Mouse (Mus musculus): ENCODE measurements around the gene Ush1g. TPM values are rescaled to one million over a fixed set of nuclear protein-coding genes. Genes with fewer than 3 reads are reported as not detected.

Ush1g gene
- polyA plus RNA-seq, 1 experiment from 2014 or later = 0.14 TPM

GRCm38 (mm10) chr11:115282723-115283485 lies 38.9 kb downstream of the Ush1g start:
- Histone ChIP-seq H3K27ac (ENCODE audit: low read depth) (no peak overlapping the region), H3K4me3 (ENCODE audit: low read depth, low read length) (no peak overlapping the region), H3K9me3 (ENCODE audit: control insufficient read depth, low read length) (no peaks in the 10 kb centered on the region), H3K4me1 (replicated peaks; ENCODE audit: control insufficient read depth, insufficient read depth, low read length) (0 out of 2 replicates have a peak, but pooled peaks cover 2% of the 10 kb centered on the region), H3K4me2 (ENCODE audit: low read length) (no peak overlapping the region), H3K27me3 (replicated peaks; ENCODE audit: control insufficient read depth, insufficient read depth, low read length) (no peaks in the 10 kb centered on the region), H3K36me3 (ENCODE audit: control insufficient read depth, insufficient read depth, low read length) (no peaks in the 10 kb centered on the region), H3K9ac (ENCODE audit: low read length) (no peak overlapping the region)
- 76% methylated on average over 8 of the region's 8 CpGs for WGBS
- ATAC-seq (replicated peaks; ENCODE audit: low FRiP score, low TSS enrichment, low read depth) (no peak), DNase-seq (ENCODE audit: low spot score) (no peak)

GRCm38 (mm10) chr11:115282295-115282694 lies 39.5 kb downstream of the Ush1g start:
- Histone ChIP-seq H3K27me3 (replicated peaks; ENCODE audit: control insufficient read depth, insufficient read depth, low read length) (no peaks in the 10 kb centered on the region), H3K36me3 (ENCODE audit: control insufficient read depth, insufficient read depth, low read length) (no peaks in the 10 kb centered on the region), H3K4me3 (ENCODE audit: low read depth, low read length) (no peak overlapping the region), H3K4me1 (replicated peaks; ENCODE audit: control insufficient read depth, insufficient read depth, low read length) (peaks cover 6% of the 10 kb centered on the region; the same call in 1 of the 2 replicates), H3K27ac (ENCODE audit: low read depth) (no peak overlapping the region), H3K9ac (ENCODE audit: low read length) (no peak overlapping the region), H3K4me2 (ENCODE audit: low read length) (no peak overlapping the region), H3K9me3 (ENCODE audit: control insufficient read depth, low read length) (no peaks in the 10 kb centered on the region)
- 70% methylated on average over 8 of the region's 8 CpGs for WGBS
- no peak for ATAC-seq (replicated peaks; ENCODE audit: low FRiP score, low TSS enrichment, low read depth)
- no peak for DNase-seq (ENCODE audit: low spot score)

DNA sequence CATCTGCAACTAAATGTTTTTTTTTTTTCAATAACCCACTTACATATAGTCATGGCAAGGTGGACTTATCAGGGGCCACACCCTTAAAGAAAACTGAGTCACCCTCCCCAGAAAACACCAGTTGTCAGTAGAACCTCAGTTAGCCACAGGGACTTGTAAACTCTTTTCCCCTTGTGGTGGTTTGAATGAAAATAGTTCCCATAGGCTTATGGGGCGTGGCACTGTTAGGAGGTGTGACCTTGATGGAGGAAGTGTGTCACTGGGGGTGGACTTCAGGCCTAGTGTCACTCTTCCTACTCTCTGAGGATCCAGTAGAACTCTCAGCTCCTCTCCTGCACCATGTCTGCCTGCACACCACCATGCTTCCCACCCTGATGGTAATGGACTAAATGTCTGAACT lies 42.1 kb downstream of the Ush1g start:
- Histone ChIP-seq H3K27me3 (replicated peaks; ENCODE audit: control insufficient read depth, insufficient read depth, low read length) (no peaks in the 10 kb centered on the region), H3K9me3 (ENCODE audit: control insufficient read depth, low read length) (no peaks in the 10 kb centered on the region), H3K27ac (ENCODE audit: low read depth) (no peak overlapping the region), H3K36me3 (ENCODE audit: control insufficient read depth, insufficient read depth, low read length) (no peaks in the 10 kb centered on the region), H3K4me1 (replicated peaks; ENCODE audit: control insufficient read depth, insufficient read depth, low read length) (peaks cover 13% of the 10 kb centered on the region; the same call in 1 of the 2 replicates), H3K4me3 (ENCODE audit: low read depth, low read length) (no peak overlapping the region), H3K4me2 (ENCODE audit: low read length) (no peak overlapping the region), H3K9ac (ENCODE audit: low read length) (no peak overlapping the region)
- 68% methylated on average over 1 of the region's 1 CpGs for WGBS
- DNase-seq (ENCODE audit: low spot score) = no peak
- ATAC-seq (replicated peaks; ENCODE audit: low FRiP score, low TSS enrichment, low read depth) = no peak

DNA sequence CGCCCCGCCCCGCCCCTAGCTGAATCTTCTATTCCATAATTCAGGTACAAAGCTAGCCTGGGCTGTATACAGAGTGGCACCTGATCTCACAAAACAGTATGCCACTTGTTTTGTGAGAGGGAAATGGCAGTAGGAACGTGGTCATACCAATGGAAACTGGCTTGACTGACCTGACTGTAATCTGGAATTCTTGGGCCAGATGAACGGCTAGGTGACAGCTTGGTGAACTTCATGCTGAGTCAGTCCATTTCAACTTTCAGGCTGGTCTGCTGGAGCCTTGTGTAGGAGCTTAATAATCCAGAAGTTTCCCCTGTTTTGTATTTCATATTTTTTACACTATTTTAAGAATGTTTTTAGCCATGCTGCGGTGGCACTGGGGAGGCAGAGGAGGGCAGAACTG lies 43.7 kb downstream of the Ush1g start:
- Histone ChIP-seq H3K9me3 (ENCODE audit: control insufficient read depth, low read length) (no peaks in the 10 kb centered on the region), H3K4me3 (ENCODE audit: low read depth, low read length) (no peak overlapping the region), H3K4me2 (ENCODE audit: low read length) (peak overlapping the region; percentile 68), H3K9ac (ENCODE audit: low read length) (no peak overlapping the region), H3K36me3 (ENCODE audit: control insufficient read depth, insufficient read depth, low read length) (no peaks in the 10 kb centered on the region), H3K27ac (ENCODE audit: low read depth) (no peak overlapping the region), H3K4me1 (replicated peaks; ENCODE audit: control insufficient read depth, insufficient read depth, low read length) (peaks cover 13% of the 10 kb centered on the region; the same call in 1 of the 2 replicates), H3K27me3 (replicated peaks; ENCODE audit: control insufficient read depth, insufficient read depth, low read length) (no peaks in the 10 kb centered on the region)
- ATAC-seq (replicated peaks; ENCODE audit: low FRiP score, low TSS enrichment, low read depth) (no peak), DNase-seq (ENCODE audit: low spot score) (no peak)
- 66% methylated on average over 6 of the region's 6 CpGs for WGBS

DNA sequence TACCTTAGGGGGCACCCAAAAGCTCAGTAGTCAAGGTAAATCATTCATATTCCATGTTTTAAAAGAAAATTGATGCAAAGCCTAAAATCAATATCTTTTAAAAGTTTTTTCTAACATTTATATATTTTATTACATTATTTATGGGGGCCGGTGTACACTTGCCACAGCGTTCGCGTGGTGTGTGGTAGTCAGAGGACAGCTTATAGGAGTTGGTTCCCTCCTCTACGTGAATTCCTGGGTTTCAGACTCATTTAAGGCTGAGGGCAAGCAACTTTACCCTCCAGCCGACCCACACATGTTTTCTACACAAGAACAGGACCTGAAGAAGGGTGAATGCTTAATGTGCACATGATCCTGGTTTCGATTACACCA lies 44.3 kb downstream of the Ush1g start:
- Histone ChIP-seq H3K27me3 (replicated peaks; ENCODE audit: control insufficient read depth, insufficient read depth, low read length) (no peaks in the 10 kb centered on the region), H3K4me1 (replicated peaks; ENCODE audit: control insufficient read depth, insufficient read depth, low read length) (peaks cover 13% of the 10 kb centered on the region; the same call in 1 of the 2 replicates), H3K27ac (ENCODE audit: low read depth) (peak overlapping the region; percentile 71; the same call in 1 of the 2 replicates), H3K36me3 (ENCODE audit: control insufficient read depth, insufficient read depth, low read length) (no peaks in the 10 kb centered on the region), H3K9me3 (ENCODE audit: control insufficient read depth, low read length) (no peaks in the 10 kb centered on the region), H3K4me2 (ENCODE audit: low read length) (peak overlapping the region; percentile 68), H3K4me3 (ENCODE audit: low read depth, low read length) (peak overlapping the region; percentile 70), H3K9ac (ENCODE audit: low read length) (peak overlapping the region; percentile 55)
- ATAC-seq (replicated peaks; ENCODE audit: low FRiP score, low TSS enrichment, low read depth) (no peak), DNase-seq (ENCODE audit: low spot score) (no peak)
- 19% methylated on average over 7 of the region's 7 CpGs for WGBS

GRCm38 (mm10) chr11:115276780-115277603 lies 44.8 kb downstream of the Ush1g start, which contains the start of gene Fdxr:
Gene Fdxr (minus strand): TSS chr11:115277050.
- H3K27ac ChIP-seq (ENCODE audit: low read depth) = peak within 1 kb of the TSS; percentile 71
- H3K9me3 ChIP-seq (ENCODE audit: control insufficient read depth, low read length) = no peaks in the 10 kb centered on the region
- peak within 1 kb of the TSS; percentile 75 for H3K4me2 ChIP-seq (ENCODE audit: low read length)
- no peaks in the 10 kb centered on the region for H3K36me3 ChIP-seq (ENCODE audit: control insufficient read depth, insufficient read depth, low read length)
- no peaks in the 10 kb centered on the region for H3K27me3 ChIP-seq (replicated peaks; ENCODE audit: control insufficient read depth, insufficient read depth, low read length)
- ATAC-seq (replicated peaks; ENCODE audit: low FRiP score, low TSS enrichment, low read depth) (peak; percentile 96), DNase-seq (ENCODE audit: low spot score) (peak; percentile 98)
- H3K9ac ChIP-seq (ENCODE audit: low read length) = peak within 1 kb of the TSS; percentile 55
- WGBS = under 1% methylated on average over 42 of the region's 42 CpGs
- peak within 1 kb of the TSS; percentile 70 for H3K4me3 ChIP-seq (ENCODE audit: low read depth, low read length)
- peaks cover 13% of the 10 kb centered on the region; the same call in 1 of the 2 replicates for H3K4me1 ChIP-seq (replicated peaks; ENCODE audit: control insufficient read depth, insufficient read depth, low read length)

- Histone ChIP-seq H3K27me3 (replicated peaks; ENCODE audit: control insufficient read depth, insufficient read depth, low read length) (no peaks in the 10 kb centered on the region), H3K4me2 (ENCODE audit: low read length) (peak overlapping the region; percentile 75), H3K9ac (ENCODE audit: low read length) (peak overlapping the region; percentile 46), H3K4me3 (ENCODE audit: low read depth, low read length) (peak overlapping the region; percentile 70), H3K36me3 (ENCODE audit: control insufficient read depth, insufficient read depth, low read length) (no peaks in the 10 kb centered on the region), H3K27ac (ENCODE audit: low read depth) (no peak overlapping the region), H3K4me1 (replicated peaks; ENCODE audit: control insufficient read depth, insufficient read depth, low read length) (peaks cover 13% of the 10 kb centered on the region; the same call in 1 of the 2 replicates), H3K9me3 (ENCODE audit: control insufficient read depth, low read length) (no peaks in the 10 kb centered on the region)
- DNase-seq (ENCODE audit: low spot score) (no peak), ATAC-seq (replicated peaks; ENCODE audit: low FRiP score, low TSS enrichment, low read depth) (no peak)
- 71% methylated on average over 3 of the region's 3 CpGs for WGBS
Observed at GRCm38 (mm10) chr11:115275954-115276353, 45.9 kb downstream of the Ush1g start.

DNA sequence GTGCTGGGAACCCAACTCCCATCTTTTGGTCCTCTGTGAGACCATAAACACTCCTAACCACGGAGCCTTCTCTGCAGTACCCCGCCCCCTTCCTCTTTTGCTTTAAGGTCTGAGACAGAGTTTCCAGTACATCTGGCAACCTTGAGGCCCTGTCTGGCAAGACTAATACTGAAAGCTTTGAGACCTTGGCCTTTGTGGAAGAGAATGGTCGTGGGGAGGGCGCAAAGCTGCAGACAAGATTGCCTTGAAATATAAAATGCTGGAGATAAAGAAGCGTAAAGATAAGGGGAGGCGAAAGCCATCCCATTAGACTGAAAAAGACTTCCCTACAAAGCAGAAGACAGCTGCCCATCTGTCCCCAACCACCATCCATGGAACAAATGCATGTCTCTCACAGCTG lies 46.3 kb downstream of the Ush1g start:
- whole genome bisulfite sequencing = 66% methylated on average over 6 of the region's 6 CpGs
- no peak for ATAC-seq (replicated peaks; ENCODE audit: low FRiP score, low TSS enrichment, low read depth)

More for the DNA sequence above, 46.3 kb downstream of the Ush1g start:
- DNase-seq (ENCODE audit: low spot score) = no peak
- Histone ChIP-seq H3K9me3 (ENCODE audit: control insufficient read depth, low read length) (no peaks in the 10 kb centered on the region), H3K27ac (ENCODE audit: low read depth) (no peak overlapping the region), H3K4me3 (ENCODE audit: low read depth, low read length) (no peak overlapping the region), H3K9ac (ENCODE audit: low read length) (no peak overlapping the region), H3K27me3 (replicated peaks; ENCODE audit: control insufficient read depth, insufficient read depth, low read length) (no peaks in the 10 kb centered on the region), H3K4me1 (replicated peaks; ENCODE audit: control insufficient read depth, insufficient read depth, low read length) (peaks cover 13% of the 10 kb centered on the region; the same call in 1 of the 2 replicates), H3K4me2 (ENCODE audit: low read length) (0 out of 2 replicates have a peak overlapping the region, but pooled peaks have one; percentile 75), H3K36me3 (ENCODE audit: control insufficient read depth, insufficient read depth, low read length) (no peaks in the 10 kb centered on the region)
